Mouse (Mus musculus) MEL (cell line): ENCODE data around the gene Fam160a1. TPM values are rescaled to one million over a fixed set of nuclear protein-coding genes. Genes with fewer than 3 reads are reported as not detected.

Source experiments
- DNase-seq: peaks from one replicate; pipeline ENCODE4 v3.0.0; 2011; ENCODE audit warnings: low read depth, low spot score
- H3K27ac ChIP-seq: 2 replicates; pipeline ENCODE4 v1.5.1; 2012; ENCODE audit warnings: low read depth, mild to moderate bottlenecking, control low read depth, low read length, moderate library complexity; ENCODE audit not compliant: control insufficient read depth
- H3K27me3 ChIP-seq, 2 experiments: fragments of 150-350 bp in 1 of 2; sonication (generic) in 1 of 2; 2 replicates each; pipeline ENCODE4 v1.6.1; 2012; ENCODE audit warnings: low read length in 2 of 2, mild to moderate bottlenecking in 2 of 2, improper control_type of control experiment in 1 of 2, moderate library complexity in 1 of 2; ENCODE audit not compliant: insufficient read depth in 2 of 2, control insufficient read depth in 1 of 2
- H3K36me3 ChIP-seq, 2 experiments: 2 replicates each; pipeline ENCODE4 v1.6.1; 2012 to 2014; ENCODE audit warnings: low read length in 2 of 2, improper control_type of control experiment in 1 of 2, inconsistent platforms in 1 of 2, mild to moderate bottlenecking in 1 of 2; ENCODE audit not compliant: insufficient read depth in 2 of 2, control insufficient read depth in 1 of 2
- H3K4me1 ChIP-seq, 2 experiments: fragments of 150-350 bp in 1 of 2; sonication (generic) in 1 of 2; 2 replicates each; pipeline ENCODE4 v1.6.1; 2012; ENCODE audit warnings: low read length in 2 of 2, improper control_type of control experiment in 1 of 2, mild to moderate bottlenecking in 1 of 2; ENCODE audit not compliant: insufficient read depth in 2 of 2, control insufficient read depth in 1 of 2
- H3K4me3 ChIP-seq, 2 experiments: fragments of 150-350 bp in 1 of 2; sonication (generic) in 1 of 2; 2 replicates each; pipeline ENCODE4 v1.5.1; 2012; ENCODE audit warnings: low read depth in 2 of 2, low read length in 2 of 2, mild to moderate bottlenecking in 2 of 2, moderate library complexity in 2 of 2, control low read depth in 1 of 2, improper control_type of control experiment in 1 of 2; ENCODE audit not compliant: control insufficient read depth in 1 of 2, insufficient read depth in 1 of 2
- H3K79me2 ChIP-seq: 2 replicates; pipeline ENCODE4 v1.6.1; 2012; ENCODE audit warnings: mild to moderate bottlenecking, low read length, moderate library complexity; ENCODE audit not compliant: control insufficient read depth, poor library complexity, insufficient read depth
- H3K9ac ChIP-seq: 2 replicates; pipeline ENCODE4 v1.6.1; 2012; ENCODE audit warnings: low read depth, mild to moderate bottlenecking, control low read depth, low read length, moderate library complexity; ENCODE audit not compliant: control insufficient read depth, poor library complexity, severe bottlenecking
- H3K9me3 ChIP-seq: fragments of 150-350 bp; sonication (generic); replicated peaks from 2 replicates; pipeline ENCODE4 v1.6.1; 2012; ENCODE audit warnings: mild to moderate bottlenecking, low read length, improper control_type of control experiment, moderate library complexity; ENCODE audit not compliant: insufficient read depth
- CTCF ChIP-seq, 3 experiments: IDR thresholded peaks in 2 of 3; conservative IDR thresholded peaks in 1 of 3; 2 replicates each; pipeline ENCODE4 v1.5.1; 2011 to 2012; ENCODE audit warnings: low read length in 3 of 3, low read depth in 2 of 3, mild to moderate bottlenecking in 2 of 3, improper control_type of control experiment in 1 of 3, inconsistent platforms in 1 of 3, mixed read lengths in 1 of 3, moderate library complexity in 1 of 3; ENCODE audit not compliant: control insufficient read depth in 1 of 3, insufficient read depth in 1 of 3, poor library complexity in 1 of 3, severe bottlenecking in 1 of 3
- E2F4 ChIP-seq: IDR thresholded peaks from 2 replicates; pipeline ENCODE4 v1.6.1; 2011; ENCODE audit warnings: low read depth, low read length, improper control_type of control experiment, borderline replicate concordance
- ELF1 ChIP-seq: IDR thresholded peaks from 2 replicates; pipeline ENCODE4 v1.6.1; 2014; ENCODE audit warnings: low read depth, mild to moderate bottlenecking, inconsistent platforms, low read length, improper control_type of control experiment, moderate library complexity
- ETS1 ChIP-seq: IDR thresholded peaks from 2 replicates; pipeline ENCODE4 v1.6.1; 2012; ENCODE audit warnings: low read depth, mild to moderate bottlenecking, inconsistent platforms, low read length, improper control_type of control experiment, moderate library complexity
- GABPA ChIP-seq: IDR thresholded peaks from 2 replicates; pipeline ENCODE4 v1.6.1; 2012; ENCODE audit warnings: low read depth, mild to moderate bottlenecking, inconsistent platforms, low read length, improper control_type of control experiment, moderate library complexity
- GATA1 ChIP-seq: IDR thresholded peaks from 2 replicates; pipeline ENCODE4 v1.6.1; 2011; ENCODE audit warnings: low read depth, low read length, improper control_type of control experiment
- HCFC1 ChIP-seq: IDR thresholded peaks from 2 replicates; pipeline ENCODE4 v1.6.1; 2012; ENCODE audit warnings: low read depth, mild to moderate bottlenecking, inconsistent platforms, low read length, improper control_type of control experiment, moderate library complexity
- KAT2A ChIP-seq: conservative IDR thresholded peaks from 2 replicates; pipeline ENCODE4 v1.6.1; 2012; ENCODE audit warnings: low read depth, low read length, improper control_type of control experiment, inconsistent platforms
- MAFK ChIP-seq: IDR thresholded peaks from 2 replicates; pipeline ENCODE4 v1.6.1; 2011; ENCODE audit warnings: low read depth, mild to moderate bottlenecking, low read length, improper control_type of control experiment, borderline replicate concordance
- MYC ChIP-seq: IDR thresholded peaks from 2 replicates; pipeline ENCODE4 v1.6.1; 2011; ENCODE audit warnings: low read depth, mild to moderate bottlenecking, low read length, improper control_type of control experiment, moderate library complexity
- NELFE ChIP-seq: IDR thresholded peaks from 2 replicates; pipeline ENCODE4 v1.6.1; 2011; ENCODE audit warnings: low read depth, low read length, improper control_type of control experiment
- SIN3A ChIP-seq: IDR thresholded peaks from 2 replicates; pipeline ENCODE4 v1.6.1; 2012; ENCODE audit warnings: low read length, improper control_type of control experiment, inconsistent platforms
- USF1 ChIP-seq: IDR thresholded peaks from 2 replicates; pipeline ENCODE4 v1.6.1; 2014; ENCODE audit warnings: low read depth, mild to moderate bottlenecking, inconsistent platforms, low read length, improper control_type of control experiment, moderate library complexity
- USF2 ChIP-seq, 2 experiments: IDR thresholded peaks; 2 replicates each; pipeline ENCODE4 v1.6.1; 2011 to 2012; ENCODE audit warnings: improper control_type of control experiment in 2 of 2, low read length in 2 of 2, borderline replicate concordance in 1 of 2, inconsistent platforms in 1 of 2, low read depth in 1 of 2, mild to moderate bottlenecking in 1 of 2; ENCODE audit not compliant: insufficient read depth in 1 of 2
- ZKSCAN1 ChIP-seq: IDR thresholded peaks from 2 replicates; pipeline ENCODE4 v1.6.1; 2012; ENCODE audit warnings: low read depth, mild to moderate bottlenecking, inconsistent platforms, low read length, improper control_type of control experiment, moderate library complexity
- ZMIZ1 ChIP-seq: IDR thresholded peaks from 2 replicates; pipeline ENCODE4 v1.6.1; 2012; ENCODE audit warnings: low read depth, mild to moderate bottlenecking, inconsistent platforms, low read length, improper control_type of control experiment, moderate library complexity
- ZNF384 ChIP-seq: IDR thresholded peaks from 2 replicates; pipeline ENCODE4 v1.6.1; 2012; ENCODE audit warnings: low read depth, mild to moderate bottlenecking, inconsistent platforms, low read length, improper control_type of control experiment
- polyA plus RNA-seq, 2 experiments: library from polyadenylated mRNA; stranded (reverse) in 1 of 2; unstranded in 1 of 2; fragments of >175 nt in 1 of 2; fragments of >200 nt in 1 of 2; gene quantifications; 2 replicates each; pipeline versions ENCODE4 v1.2.1 to v1.2.4; 2012; ENCODE audit warnings: low replicate concordance in 2 of 2, low read depth in 1 of 2; ENCODE audit not compliant: insufficient read length in 2 of 2, insufficient read depth in 1 of 2, missing spikeins in 1 of 2
- total RNA-seq: library from RNA; depleted of rRNA; stranded (reverse); fragments of 300-350 nt; gene quantifications from 2 replicates; pipeline ENCODE4 v1.2.3, GENCODE M21; 2012

The Fam160a1 gene
- total and polyA plus RNA-seq, 3 experiments: not detected

GRCm38 (mm10) chr3:85842881-85843218, 25.8 kb upstream of the Fam160a1 start:
- DNase-seq: no peak
- H3K36me3 ChIP-seq: no peaks in the 10 kb centered on the region
- H3K4me3 ChIP-seq: no peak overlapping the region
- H3K27me3 ChIP-seq: no peaks in the 10 kb centered on the region
- H3K9ac ChIP-seq: no peak overlapping the region
- no peaks in the 10 kb centered on the region for H3K4me1 ChIP-seq
- TF ChIP-seq ZMIZ1 (no peak), GABPA (no peak), ZKSCAN1 (no peak), USF2 (IDR thresholded peaks at IDR 0.05; ENCODE audit: borderline replicate concordance in 1 of 2, insufficient read depth in 1 of 2, low read depth in 1 of 2, low read length in 2 of 2) (no peak), MYC (no peak), ELF1 (no peak), KAT2A (no peak), E2F4 (no peak), HCFC1 (no peak), NELFE (no peak), USF1 (no peak), GATA1 (no peak), CTCF (IDR thresholded peaks at IDR 0.05 in 2 of 3, conservative IDR thresholded peaks at IDR 0.05 in 1 of 3; ENCODE audit: control insufficient read depth in 1 of 3, insufficient read depth in 1 of 3, low read depth in 2 of 3, low read length in 3 of 3, poor library complexity in 1 of 3, severe bottlenecking in 1 of 3) (no peak), ETS1 (no peak), ZNF384 (no peak)
- no peak overlapping the region for H3K27ac ChIP-seq
- no peaks in the 10 kb centered on the region for H3K79me2 ChIP-seq
- H3K9me3 ChIP-seq: no peaks in the 10 kb centered on the region

GRCm38 (mm10) chr3:85842177-85842880, 25.2 kb upstream of the Fam160a1 start:
- Histone ChIP-seq H3K27ac (no peak overlapping the region), H3K27me3 (no peaks in the 10 kb centered on the region), H3K79me2 (no peaks in the 10 kb centered on the region), H3K9ac (no peak overlapping the region), H3K4me1 (no peaks in the 10 kb centered on the region), H3K9me3 (no peaks in the 10 kb centered on the region), H3K4me3 (no peak overlapping the region), H3K36me3 (no peaks in the 10 kb centered on the region)
- DNase-seq: no peak
- TF ChIP-seq CTCF (IDR thresholded peaks at IDR 0.05 in 2 of 3, conservative IDR thresholded peaks at IDR 0.05 in 1 of 3; ENCODE audit: control insufficient read depth in 1 of 3, insufficient read depth in 1 of 3, low read depth in 2 of 3, low read length in 3 of 3, poor library complexity in 1 of 3, severe bottlenecking in 1 of 3): no peak
- no peak for TF ChIP-seq SIN3A
- no peak for TF ChIP-seq MAFK
- no peak for TF ChIP-seq ETS1
- TF ChIP-seq USF1: no peak
